Mouse (Mus musculus): ENCODE measurements around the gene Bhlha9. TPM values are rescaled to one million over a fixed set of nuclear protein-coding genes. Genes with fewer than 3 reads are reported as not detected.

The Bhlha9 gene
- total and polyA plus RNA-seq, 3 experiments, result not detected

GRCm38 (mm10) chr11:76709625-76710452 is 37.6 kb downstream of the Bhlha9 start:
- intact Hi-C loops (cut with DNase I), result no loop called here
- DNase-seq, result peak; percentile 61 to 69
- no peaks in the 10 kb centered on the region for H3K36me3 ChIP-seq (ENCODE audit: control insufficient read depth, insufficient read depth, low read length)
- no peaks in the 10 kb centered on the region for H3K79me2 ChIP-seq (replicated peaks; ENCODE audit: control insufficient read depth, insufficient read depth, low read length)
- H3K9ac ChIP-seq (ENCODE audit: low read depth, low read length), result no peak overlapping the region
- no peaks in the 10 kb centered on the region; the same call in none of the 2 replicates for H3K4me1 ChIP-seq (ENCODE audit: control insufficient read depth, insufficient read depth, low read length)
- TF ChIP-seq POLR2A (IDR thresholded peaks at IDR 0.05; ENCODE audit: insufficient read depth, low read depth, low read length) (no peak), EP300 (IDR thresholded peaks at IDR 0.05; ENCODE audit: insufficient read depth, low read depth, low read length) (0 out of 2 replicates have a peak, but pooled peaks have one; percentile 47)
- H3K27ac ChIP-seq, result peak overlapping the region; percentile 23
- 27% methylated on average over 17 of the region's 17 CpGs for WGBS
- H3K4me3 ChIP-seq, result no peak overlapping the region
- H3K27me3 ChIP-seq (ENCODE audit: control insufficient read depth, insufficient read depth, low read length), result no peaks in the 10 kb centered on the region

GRCm38 (mm10) chr11:76717000-76717399 is 44.7 kb downstream of the Bhlha9 start:
- no peak overlapping the region for H3K27ac ChIP-seq
- no peak overlapping the region for H3K4me3 ChIP-seq
- no peaks in the 10 kb centered on the region for H3K36me3 ChIP-seq (ENCODE audit: control insufficient read depth, insufficient read depth, low read length)
- WGBS, result 78% methylated on average over 4 of the region's 4 CpGs
- no peak for DNase-seq
- intact Hi-C loops (cut with DNase I), result no loop called here
- TF ChIP-seq POLR2A (IDR thresholded peaks at IDR 0.05; ENCODE audit: insufficient read depth, low read depth, low read length), result no peak
- no peak for TF ChIP-seq CTCF (IDR thresholded peaks at IDR 0.05)
- no peak for TF ChIP-seq EP300 (IDR thresholded peaks at IDR 0.05; ENCODE audit: insufficient read depth, low read depth, low read length)
- no peaks in the 10 kb centered on the region for H3K79me2 ChIP-seq (replicated peaks; ENCODE audit: control insufficient read depth, insufficient read depth, low read length)
- H3K9ac ChIP-seq (ENCODE audit: low read depth, low read length), result no peak overlapping the region
- H3K4me1 ChIP-seq (ENCODE audit: control insufficient read depth, insufficient read depth, low read length), result no peaks in the 10 kb centered on the region
- no peaks in the 10 kb centered on the region for H3K27me3 ChIP-seq (ENCODE audit: control insufficient read depth, insufficient read depth, low read length)

Other genes with a start within 250 kb of the Bhlha9 start
- gene Abr, start 50.2 kb upstream of the Bhlha9 start, total RNA-seq (2021), result 10 to 100 TPM; 23.4 to 32.2 TPM
- gene Abr, start 50.2 kb upstream of the Bhlha9 start, polyA plus RNA-seq (2012; rRNA removed), result 26.6 and 37.5 TPM in 2 replicates
- gene Trarg1, start 7.3 kb downstream of the Bhlha9 start, total RNA-seq (2021), result 1 to 10 TPM; 3.5 to 3.8 TPM
- gene Trarg1, start 7.3 kb downstream of the Bhlha9 start, polyA plus RNA-seq (2012; rRNA removed), result 2.3 and 4.7 TPM in 2 replicates
- 10 to 100 TPM; 24.1 to 26.0 TPM for gene Gosr1, start 91.1 kb downstream of the Bhlha9 start, total RNA-seq (2021)
- 11.1 and 19.6 TPM in 2 replicates for gene Gosr1, start 91.1 kb downstream of the Bhlha9 start, polyA plus RNA-seq (2012; rRNA removed)
- gene Cpd, start 174.5 kb downstream of the Bhlha9 start, total RNA-seq (2021), result 10 to 100 TPM; 34.8 to 39.7 TPM
- 16.8 and 34.5 TPM in 2 replicates for gene Cpd, start 174.5 kb downstream of the Bhlha9 start, polyA plus RNA-seq (2012; rRNA removed)
- gene Tmigd1, start 229.7 kb downstream of the Bhlha9 start, total RNA-seq (2021), result under 1 TPM; 0.47 to 0.57 TPM
- 0.16 and 0.20 TPM in 2 replicates for gene Tmigd1, start 229.7 kb downstream of the Bhlha9 start, polyA plus RNA-seq (2012; rRNA removed)

All from heart, adult 2 months (tissue).